Mouse (Mus musculus) hindbrain, embryonic 15.5 days (tissue): ENCODE data around the gene Prdx3. TPM values are rescaled to one million over a fixed set of nuclear protein-coding genes. Genes with fewer than 3 reads are reported as not detected.
"Not testable (repeated sequence)": the region's sequence is repeated elsewhere in the genome, so short reads cannot be mapped to it uniquely, and the experiment has no call there.

Experiments used
- ATAC-seq: fragments of 200-750 bp; cut with Nextera tagmentation; 2 replicates; pipeline ENCODE4 v1.8.0; 2017; ENCODE audit warnings: low read depth, moderate number of reproducible peaks, moderate TSS enrichment; ENCODE audit not compliant: low FRiP score
- H3K27ac ChIP-seq: fragments of 300-500 bp; sonication (generic); replicated peaks from 2 replicates; pipeline ENCODE4 v1.5.1; 2015; ENCODE audit warnings: mild to moderate bottlenecking, inconsistent platforms
- H3K27me3 ChIP-seq: fragments of 300-500 bp; sonication (generic); 2 replicates; pipeline ENCODE4 v1.6.1; 2015; ENCODE audit warnings: control low read depth, inconsistent platforms
- H3K36me3 ChIP-seq: fragments of 300-500 bp; sonication (generic); 2 replicates; pipeline ENCODE4 v1.6.1; 2015; ENCODE audit warnings: control low read depth, inconsistent platforms
- H3K4me1 ChIP-seq: fragments of 300-500 bp; sonication (generic); replicated peaks from 2 replicates; pipeline ENCODE4 v1.6.1; 2015; ENCODE audit warnings: control low read depth, inconsistent platforms
- H3K4me2 ChIP-seq: fragments of 300-500 bp; sonication (generic); 2 replicates; pipeline ENCODE4 v1.6.1; 2015; ENCODE audit warnings: moderate library complexity, mild to moderate bottlenecking, inconsistent platforms
- H3K4me3 ChIP-seq: fragments of 300-500 bp; sonication (generic); 2 replicates; pipeline ENCODE4 v1.5.1; 2015; ENCODE audit warnings: mild to moderate bottlenecking, inconsistent platforms
- H3K9ac ChIP-seq: fragments of 300-500 bp; sonication (generic); 2 replicates; pipeline ENCODE4 v1.6.1; 2015; ENCODE audit warnings: inconsistent platforms
- H3K9me3 ChIP-seq: fragments of 300-500 bp; sonication (generic); 2 replicates; pipeline ENCODE4 v1.6.1; 2016; ENCODE audit warnings: control low read depth, inconsistent platforms
- WGBS: fragments of 180-500 bp; shearing (Covaris S2); methylation state at CpG from one replicate; pipeline ENCODE4 v1.1.7; 2015; 5-methylcytosine and 5-hydroxymethylcytosine counted together
- polyA plus RNA-seq: library from polyadenylated mRNA; unstranded; fragments of >200 nt; fragmentation: Nextera tagmentation; extraction: Ambion mirVana; gene quantifications from 2 replicates; pipeline ENCODE4 v1.2.1, GENCODE M21; 2015

Gene Prdx3
- polyA plus RNA-seq, 1 experiment from 2014 or later: 109 TPM

GRCm38 (mm10) chr19:60890391-60891122 lies 16.2 kb upstream of the Prdx3 start:
- Histone ChIP-seq H3K4me1 (peaks cover 24% of the 10 kb centered on the region), H3K4me2 (peak overlapping the region; percentile 76), H3K9me3 (no peaks in the 10 kb centered on the region), H3K4me3 (peak overlapping the region; percentile 97), H3K36me3 (no peaks in the 10 kb centered on the region), H3K9ac (peak overlapping the region; percentile 89), H3K27ac (peak overlapping the region; percentile 97), H3K27me3 (no peaks in the 10 kb centered on the region)
- WGBS: under 1% methylated on average over 40 of the region's 41 CpGs
- ATAC-seq: peak; percentile 79

GRCm38 (mm10) chr19:60889714-60890315 lies 15.5 kb upstream of the Prdx3 start, which contains the start of gene Grk5:
TSS of gene Grk5 (plus strand) at chr19:60889749.
- peak within 1 kb of the TSS; percentile 89 for H3K9ac ChIP-seq
- no peaks in the 10 kb centered on the region for H3K36me3 ChIP-seq
- H3K4me3 ChIP-seq: peak within 1 kb of the TSS; percentile 97
- WGBS: under 1% methylated on average over 54 of the region's 55 CpGs
- peak within 1 kb of the TSS; percentile 97 for H3K27ac ChIP-seq
- peak; percentile 98 for ATAC-seq
- peaks cover 24% of the 10 kb centered on the region for H3K4me1 ChIP-seq
- H3K4me2 ChIP-seq: peak within 1 kb of the TSS; percentile 76
- no peaks in the 10 kb centered on the region for H3K9me3 ChIP-seq
- H3K27me3 ChIP-seq: no peaks in the 10 kb centered on the region

GRCm38 (mm10) chr19:60889101-60889713 lies 14.9 kb upstream of the Prdx3 start:
- H3K36me3 ChIP-seq: no peaks in the 10 kb centered on the region
- ATAC-seq: 0 out of 2 replicates have a peak, but pooled peaks have one; percentile 6
- peak overlapping the region; percentile 76 for H3K4me2 ChIP-seq
- H3K27me3 ChIP-seq: no peaks in the 10 kb centered on the region
- H3K4me3 ChIP-seq: peak overlapping the region; percentile 97
- peaks cover 24% of the 10 kb centered on the region for H3K4me1 ChIP-seq
- H3K9me3 ChIP-seq: no peaks in the 10 kb centered on the region
- H3K27ac ChIP-seq: peak overlapping the region; percentile 97
- H3K9ac ChIP-seq: peak overlapping the region; percentile 89; the same call in 1 of the 2 replicates
- WGBS: 5% methylated on average over 17 of the region's 17 CpGs

GRCm38 (mm10) chr19:60887637-60888036 lies 13.3 kb upstream of the Prdx3 start:
- no peaks in the 10 kb centered on the region for H3K9me3 ChIP-seq
- H3K9ac ChIP-seq: no peak overlapping the region
- no peaks in the 10 kb centered on the region for H3K27me3 ChIP-seq
- peaks cover 23% of the 10 kb centered on the region for H3K4me1 ChIP-seq
- H3K4me2 ChIP-seq: no peak overlapping the region
- no peak overlapping the region for H3K27ac ChIP-seq
- no peaks in the 10 kb centered on the region for H3K36me3 ChIP-seq
- ATAC-seq: no peak
- no peak overlapping the region for H3K4me3 ChIP-seq
- WGBS: 88% methylated on average over 2 of the region's 2 CpGs

- no peaks in the 10 kb centered on the region for H3K27me3 ChIP-seq
- no peak overlapping the region for H3K27ac ChIP-seq
- no peaks in the 10 kb centered on the region for H3K9me3 ChIP-seq
- 0 out of 2 replicates have a peak, but pooled peaks have one; percentile 38 for ATAC-seq
- H3K9ac ChIP-seq: no peak overlapping the region
- 6% methylated on average over 3 of the region's 3 CpGs for WGBS
- H3K36me3 ChIP-seq: no peaks in the 10 kb centered on the region
- H3K4me2 ChIP-seq: no peak overlapping the region
- no peak overlapping the region for H3K4me3 ChIP-seq
- H3K4me1 ChIP-seq: no peaks in the 10 kb centered on the region
Observed at GRCm38 (mm10) chr19:60883129-60883528, 8.8 kb upstream of the Prdx3 start.

GRCm38 (mm10) chr19:60873501-60873900 lies 855 bp downstream of the Prdx3 start:
- Histone ChIP-seq H3K9ac (no peak overlapping the region), H3K4me1 (peaks cover 16% of the 10 kb centered on the region; the same call in 1 of the 2 replicates), H3K4me3 (peak overlapping the region; percentile 58), H3K36me3 (peaks cover 10% of the 10 kb centered on the region; the same call in 1 of the 2 replicates), H3K9me3 (no peaks in the 10 kb centered on the region), H3K27ac (0 out of 2 replicates have a peak overlapping the region, but pooled peaks have one; percentile 72), H3K27me3 (no peaks in the 10 kb centered on the region), H3K4me2 (peak overlapping the region; percentile 76)
- WGBS: 31% methylated on average over 4 of the region's 4 CpGs
- no peak for ATAC-seq

- Histone ChIP-seq H3K9me3 (no peaks in the 10 kb centered on the region), H3K9ac (no peak overlapping the region), H3K4me3 (no peak overlapping the region), H3K27ac (no peak overlapping the region), H3K36me3 (peaks cover 13% of the 10 kb centered on the region; the same call in 1 of the 2 replicates), H3K4me2 (no peak overlapping the region), H3K4me1 (peaks cover 16% of the 10 kb centered on the region; the same call in 1 of the 2 replicates), H3K27me3 (no peaks in the 10 kb centered on the region)
- no peak for ATAC-seq
- 61% methylated on average over 1 of the region's 1 CpGs for WGBS
Observed at GRCm38 (mm10) chr19:60872272-60872671, 2.1 kb downstream of the Prdx3 start.

- Histone ChIP-seq H3K4me2 (no peak overlapping the region), H3K36me3 (peaks cover 13% of the 10 kb centered on the region; the same call in 1 of the 2 replicates), H3K9ac (no peak overlapping the region), H3K9me3 (no peaks in the 10 kb centered on the region), H3K4me1 (peaks cover 16% of the 10 kb centered on the region; the same call in 1 of the 2 replicates), H3K27ac (no peak overlapping the region), H3K4me3 (no peak overlapping the region), H3K27me3 (no peaks in the 10 kb centered on the region)
- WGBS: 91% methylated on average over 5 of the region's 5 CpGs
- ATAC-seq: no peak
Observed at GRCm38 (mm10) chr19:60871366-60871765, 3.0 kb downstream of the Prdx3 start.

- Histone ChIP-seq H3K4me1 (peaks cover 16% of the 10 kb centered on the region; the same call in 1 of the 2 replicates), H3K27ac (no peak overlapping the region), H3K9me3 (no peaks in the 10 kb centered on the region), H3K4me3 (no peak overlapping the region), H3K9ac (no peak overlapping the region), H3K4me2 (no peak overlapping the region), H3K36me3 (peaks cover 13% of the 10 kb centered on the region; the same call in 1 of the 2 replicates), H3K27me3 (no peaks in the 10 kb centered on the region)
- no peak for ATAC-seq
- WGBS: 85% methylated on average over 1 of the region's 1 CpGs
Observed at GRCm38 (mm10) chr19:60870489-60870888, 3.9 kb downstream of the Prdx3 start.

- H3K9me3 ChIP-seq, H3K4me1 ChIP-seq, H3K27ac ChIP-seq, H3K4me2 ChIP-seq, H3K27me3 ChIP-seq, H3K9ac ChIP-seq, ATAC-seq, H3K4me3 ChIP-seq: not testable (repeated sequence)
- H3K36me3 ChIP-seq: peaks cover 32% of the 10 kb centered on the region
- 97% methylated on average over 4 of the region's 4 CpGs for WGBS
Observed at GRCm38 (mm10) chr19:60866169-60866568, 8.2 kb downstream of the Prdx3 start.

GRCm38 (mm10) chr19:60860868-60861700 lies 13.3 kb downstream of the Prdx3 start, which contains the start of gene Sfxn4:
TSS of gene Sfxn4 (minus strand) at chr19:60861479.
- H3K4me2 ChIP-seq: peak within 1 kb of the TSS; percentile 63
- no peaks in the 10 kb centered on the region for H3K9me3 ChIP-seq
- peak within 1 kb of the TSS; percentile 53 for H3K4me3 ChIP-seq
- no peaks in the 10 kb centered on the region for H3K27me3 ChIP-seq
- peak; percentile 98 for ATAC-seq
- 3% methylated on average over 30 of the region's 30 CpGs for WGBS
- H3K4me1 ChIP-seq: peaks cover 9% of the 10 kb centered on the region
- H3K27ac ChIP-seq: peak within 1 kb of the TSS; percentile 80
- H3K9ac ChIP-seq: peak within 1 kb of the TSS; percentile 63
- peaks cover 19% of the 10 kb centered on the region for H3K36me3 ChIP-seq
